Mouse (Mus musculus) A20 (cell line): ENCODE measurements around the gene Gm11983.
"Not testable (repeated sequence)": the region's sequence is repeated elsewhere in the genome, so short reads cannot be mapped to it uniquely, and the experiment has no call there.

ENCODE experiments used
- DNase-seq: peaks from one replicate; pipeline ENCODE4 v3.0.0-alpha.2; 2011; ENCODE audit warnings: low read depth, low spot score

The Gm11983 gene

GRCm38 (mm10) chr11:6837554-6837953 lies at the start of gene Gm11983:
Gm11983 (minus strand) TSS chr11:6837654.
- DNase-seq = no peak

GRCm38 (mm10) chr11:6883045-6883444 lies 45.6 kb upstream of the Gm11983 start:
- not testable (repeated sequence) for DNase-seq

GRCm38 (mm10) chr11:6881614-6882013 lies 44.2 kb upstream of the Gm11983 start:
- DNase-seq = peak; percentile 67

GRCm38 (mm10) chr11:6877740-6878139 lies 40.3 kb upstream of the Gm11983 start:
- DNase-seq = no peak

- no peak for DNase-seq
Measured at GRCm38 (mm10) chr11:6870947-6871346, 33.5 kb upstream of the Gm11983 start.

GRCm38 (mm10) chr11:6865536-6865935 lies 28.1 kb upstream of the Gm11983 start:
- DNase-seq = no peak

GRCm38 (mm10) chr11:6862185-6862584 lies 24.7 kb upstream of the Gm11983 start:
- DNase-seq = no peak

GRCm38 (mm10) chr11:6859898-6860858 lies 22.7 kb upstream of the Gm11983 start:
- no peak for DNase-seq

- no peak for DNase-seq
Measured at GRCm38 (mm10) chr11:6859096-6859495, 21.6 kb upstream of the Gm11983 start.

- no peak for DNase-seq
Measured at GRCm38 (mm10) chr11:6855942-6856341, 18.5 kb upstream of the Gm11983 start.

- not testable (repeated sequence) for DNase-seq
Measured at GRCm38 (mm10) chr11:6853366-6853765, 15.9 kb upstream of the Gm11983 start.

- no peak for DNase-seq
Measured at GRCm38 (mm10) chr11:6843831-6844230, 6.4 kb upstream of the Gm11983 start.

GRCm38 (mm10) chr11:6842160-6842559 lies 4.7 kb upstream of the Gm11983 start:
- no peak for DNase-seq

GRCm38 (mm10) chr11:6840775-6841174 lies 3.3 kb upstream of the Gm11983 start:
- DNase-seq = no peak

- DNase-seq = no peak
Measured at GRCm38 (mm10) chr11:6834636-6835035, 2.8 kb downstream of the Gm11983 start.

GRCm38 (mm10) chr11:6833731-6834130 lies 3.7 kb downstream of the Gm11983 start:
- DNase-seq = no peak

- no peak for DNase-seq
Measured at GRCm38 (mm10) chr11:6831931-6832330, 5.5 kb downstream of the Gm11983 start.

- no peak for DNase-seq
Measured at GRCm38 (mm10) chr11:6828196-6828595, 9.3 kb downstream of the Gm11983 start.

- DNase-seq = no peak
Measured at GRCm38 (mm10) chr11:6826157-6826556, 11.3 kb downstream of the Gm11983 start.

GRCm38 (mm10) chr11:6823176-6823575 lies 14.3 kb downstream of the Gm11983 start:
- no peak for DNase-seq

GRCm38 (mm10) chr11:6814486-6814885 lies 23.0 kb downstream of the Gm11983 start:
- no peak for DNase-seq

GRCm38 (mm10) chr11:6802879-6803278 lies 34.6 kb downstream of the Gm11983 start:
- DNase-seq = not testable (repeated sequence)

GRCm38 (mm10) chr11:6790690-6791089 lies 46.8 kb downstream of the Gm11983 start:
- DNase-seq = peak; percentile 44
